Mouse (Mus musculus): Measurements from ENCODE around the gene Bag5.
"Not testable (repeated sequence)": the region's sequence is repeated elsewhere in the genome, so short reads cannot be mapped to it uniquely, and the experiment has no call there.

The Bag5 gene

GRCm38 (mm10) chr12:111734912-111735311 lies 21.9 kb upstream of the Bag5 start:
- no peak for DNase-seq

GRCm38 (mm10) chr12:111732921-111733320 lies 19.9 kb upstream of the Bag5 start:
- DNase-seq: no peak

- peak; percentile 96 for DNase-seq
These were observed 19.1 kb upstream of the Bag5 start for GRCm38 (mm10) chr12:111731822-111732807.

GRCm38 (mm10) chr12:111727956-111728355 lies 14.9 kb upstream of the Bag5 start:
- DNase-seq: no peak

GRCm38 (mm10) chr12:111726122-111726463 lies 13.0 kb upstream of the Bag5 start:
- no peak for DNase-seq

GRCm38 (mm10) chr12:111725338-111726121 lies 12.5 kb upstream of the Bag5 start:
- DNase-seq: no peak

- DNase-seq: peak; percentile 32
These were observed 11.7 kb upstream of the Bag5 start for GRCm38 (mm10) chr12:111724638-111725337.

GRCm38 (mm10) chr12:111722654-111723053 lies 9.6 kb upstream of the Bag5 start:
- peak; percentile 52 for DNase-seq

GRCm38 (mm10) chr12:111720222-111720621 lies 7.2 kb upstream of the Bag5 start:
- DNase-seq: no peak

GRCm38 (mm10) chr12:111718656-111719055 lies 5.6 kb upstream of the Bag5 start:
- no peak for DNase-seq

- no peak for DNase-seq
These were observed 3.4 kb upstream of the Bag5 start for GRCm38 (mm10) chr12:111716505-111716904.

GRCm38 (mm10) chr12:111713880-111714279 lies 823 bp upstream of the Bag5 start:
- DNase-seq: not testable (repeated sequence)

GRCm38 (mm10) chr12:111712476-111712875 lies 581 bp downstream of the Bag5 start:
- DNase-seq: peak; percentile 62

GRCm38 (mm10) chr12:111710091-111710490 lies 3.0 kb downstream of the Bag5 start:
- DNase-seq: no peak

- DNase-seq: no peak
These were observed 4.9 kb downstream of the Bag5 start for GRCm38 (mm10) chr12:111708181-111708580.

GRCm38 (mm10) chr12:111705186-111705973 lies 7.7 kb downstream of the Bag5 start:
- no peak for DNase-seq

GRCm38 (mm10) chr12:111704609-111705008 lies 8.4 kb downstream of the Bag5 start:
- DNase-seq: peak; percentile 51

- no peak for DNase-seq
These were observed 9.8 kb downstream of the Bag5 start for GRCm38 (mm10) chr12:111703301-111703700.

- DNase-seq: no peak
These were observed 12.1 kb downstream of the Bag5 start for GRCm38 (mm10) chr12:111700920-111701458.

- DNase-seq: no peak
These were observed 13.5 kb downstream of the Bag5 start for GRCm38 (mm10) chr12:111699542-111699941.

GRCm38 (mm10) chr12:111698346-111698913 lies 14.6 kb downstream of the Bag5 start:
- DNase-seq: no peak

GRCm38 (mm10) chr12:111697708-111698107 lies 15.3 kb downstream of the Bag5 start:
- DNase-seq: no peak
